Comparison of ENCODE assay signal across 8 mouse cellular contexts in the genomic region with DNA sequence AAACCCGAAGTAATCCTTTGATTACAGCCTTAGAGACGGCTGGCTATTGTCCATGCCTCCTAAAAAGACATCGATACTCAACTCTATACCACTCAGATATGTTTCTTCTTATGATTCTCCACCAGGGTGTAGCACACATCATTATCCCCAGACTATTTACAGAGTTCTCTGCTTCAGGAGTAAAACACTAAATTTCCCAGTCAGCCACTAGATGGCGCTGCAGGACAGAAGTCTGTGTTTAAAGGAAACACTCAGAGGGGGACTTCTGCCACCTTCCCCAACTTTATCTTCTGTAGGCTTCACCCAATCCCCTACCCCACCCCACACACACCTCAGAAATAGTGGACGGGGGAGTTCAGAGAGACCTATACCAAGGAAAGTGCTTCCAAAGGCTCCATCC. TPM values are rescaled to one million over a fixed set of nuclear protein-coding genes. Genes with fewer than 3 reads are reported as not detected.
DNase-seq lines count a peak whose midpoint lies in the region; ATAC-seq lines count a peak whose summit lies in the region.

No protein-coding gene starts in this region.

- H3K36me3 ChIP-seq in neural tube, embryonic 11.5 days (ENCODE audit: control insufficient read depth, insufficient read depth, low read length), result no peaks in the 10 kb centered on the region
- no peaks in the 10 kb centered on the region for H3K36me3 ChIP-seq in stomach, embryonic 15.5 days

- no peak overlapping the region for H3K4me3 ChIP-seq in neural tube, embryonic 11.5 days (ENCODE audit: low read depth, low read length)
- no peak overlapping the region for H3K4me3 ChIP-seq in stomach, embryonic 15.5 days (replicated peaks)

- H3K27ac ChIP-seq in neural tube, embryonic 11.5 days (ENCODE audit: low read depth, low read length), result no peak overlapping the region
- no peak overlapping the region for H3K27ac ChIP-seq in stomach, embryonic 15.5 days

- intact Hi-C loops in left cerebral cortex, postnatal 4 days (cut with DNase I), result loop anchor here (5.0 to 10.0 kb wide), 3 partner anchors 169 to 251 kb away; no protein-coding TSS in a partner anchor

- no peak overlapping the region for H3K4me2 ChIP-seq in neural tube, embryonic 11.5 days (ENCODE audit: low read depth)
- H3K4me2 ChIP-seq in stomach, embryonic 15.5 days, result no peak overlapping the region

- H3K9ac ChIP-seq in neural tube, embryonic 11.5 days (ENCODE audit: low read length), result no peak overlapping the region
- H3K9ac ChIP-seq in stomach, embryonic 15.5 days, result no peak overlapping the region

- no peak for ATAC-seq in neural tube, embryonic 11.5 days (ENCODE audit: insufficient read depth, low FRiP score, low TSS enrichment)
- peak; percentile 11; the same call in 1 of the 2 replicates for ATAC-seq in stomach, embryonic 15.5 days (ENCODE audit: insufficient read depth, low FRiP score, low read depth)

- WGBS in neural tube, embryonic 11.5 days, result 22% methylated on average over 5 of the region's 5 CpGs
- WGBS in stomach, embryonic 15.5 days, result 14% methylated on average over 5 of the region's 5 CpGs

- DNase-seq in 3T3-L1 (ENCODE audit: low read depth, low spot score) (peak; percentile 94), WW6 (ENCODE audit: low read depth, low spot score) (peak; percentile 56)
- peak; percentile 81 to 89 for DNase-seq in cerebellum, postnatal 36 days
- peak; percentile 68 to 71 for DNase-seq in gastrocnemius, adult 8-10 months (ENCODE audit: low spot score in 2 of 2)
- peak; percentile 82 for DNase-seq in kidney, adult 18-20 months
- DNase-seq in left cerebral cortex, postnatal 4 days, result peak; percentile 91
- peak; percentile 83 for DNase-seq in neural tube, embryonic 11.5 days (ENCODE audit: low spot score)

- H3K4me1 ChIP-seq in neural tube, embryonic 11.5 days (ENCODE audit: control insufficient read depth, insufficient read depth, low read length), result peaks cover 15% of the 10 kb centered on the region
- peaks cover 25% of the 10 kb centered on the region for H3K4me1 ChIP-seq in stomach, embryonic 15.5 days

- no peaks in the 10 kb centered on the region for H3K9me3 ChIP-seq in neural tube, embryonic 11.5 days (ENCODE audit: control insufficient read depth, low read length)
- H3K9me3 ChIP-seq in stomach, embryonic 15.5 days, result no peaks in the 10 kb centered on the region

- peaks cover 9% of the 10 kb centered on the region; the same call in 1 of the 2 replicates for H3K27me3 ChIP-seq in neural tube, embryonic 11.5 days (ENCODE audit: control insufficient read depth, insufficient read depth, low read length)
- 0 out of 2 replicates have a peak, but pooled peaks cover 3% of the 10 kb centered on the region for H3K27me3 ChIP-seq in stomach, embryonic 15.5 days (replicated peaks)

RNA-seq across cellular contexts. Expression of a gene that starts 6.8 kb away (rescaled TPM):
- 10 to 100 TPM; 11.6 to 26.3 (median 16.5) TPM for total RNA-seq in gastrocnemius, adult 8-10 months (2022)
- total RNA-seq in left cerebral cortex, postnatal 4 days (2021), result 10 to 100 TPM; 32.8 to 38.3 TPM
- 22.0 and 22.8 TPM in 2 replicates for polyA plus RNA-seq in neural tube, embryonic 11.5 days (2014; fragmentation: Nextera tagmentation; extraction: Ambion mirVana)
- 55.6 and 64.6 TPM in 2 replicates for polyA plus RNA-seq in stomach, embryonic 15.5 days (2015; fragmentation: Nextera tagmentation; extraction: Ambion mirVana)

RNA-seq across cellular contexts. Expression of a gene that starts 10.7 kb away (rescaled TPM):
- total RNA-seq in gastrocnemius, adult 8-10 months (2022), result not detected
- 1 to 10 TPM; 4.1 to 5.1 TPM for total RNA-seq in left cerebral cortex, postnatal 4 days (2021)
- polyA plus RNA-seq in neural tube, embryonic 11.5 days (2014; fragmentation: Nextera tagmentation; extraction: Ambion mirVana), result 0.11 TPM in 1 of 2 replicates, not detected in the other
- 0.14 TPM in 1 of 2 replicates, not detected in the other for polyA plus RNA-seq in stomach, embryonic 15.5 days (2015; fragmentation: Nextera tagmentation; extraction: Ambion mirVana)

RNA-seq across cellular contexts. Expression of a gene that starts 44.9 kb away (rescaled TPM):
- 100 to 1,000 TPM; 289 to 395 (median 341) TPM for total RNA-seq in gastrocnemius, adult 8-10 months (2022)
- total RNA-seq in left cerebral cortex, postnatal 4 days (2021), result 100 to 1,000 TPM; 184 TPM
- polyA plus RNA-seq in neural tube, embryonic 11.5 days (2014; fragmentation: Nextera tagmentation; extraction: Ambion mirVana), result 397 and 410 TPM in 2 replicates
- polyA plus RNA-seq in stomach, embryonic 15.5 days (2015; fragmentation: Nextera tagmentation; extraction: Ambion mirVana), result 514 and 574 TPM in 2 replicates

Comparison
In these comparisons a context has a peak if more than half of its experiments do, and no peak if none do; other contexts are left out.
1. RNA of a gene that starts 10.7 kb away (total RNA-seq): 4.1 to 5.1 TPM in left cerebral cortex, postnatal 4 days; not detected in gastrocnemius, adult 8-10 months; every median in the first group is over 4 times any median in the second.
2. Peak in every context shown above with its lines, with median percentiles within 50 percentile points of each other: DNase-seq.